Mouse (Mus musculus): ENCODE results near the gene Tgif1.

DNA sequence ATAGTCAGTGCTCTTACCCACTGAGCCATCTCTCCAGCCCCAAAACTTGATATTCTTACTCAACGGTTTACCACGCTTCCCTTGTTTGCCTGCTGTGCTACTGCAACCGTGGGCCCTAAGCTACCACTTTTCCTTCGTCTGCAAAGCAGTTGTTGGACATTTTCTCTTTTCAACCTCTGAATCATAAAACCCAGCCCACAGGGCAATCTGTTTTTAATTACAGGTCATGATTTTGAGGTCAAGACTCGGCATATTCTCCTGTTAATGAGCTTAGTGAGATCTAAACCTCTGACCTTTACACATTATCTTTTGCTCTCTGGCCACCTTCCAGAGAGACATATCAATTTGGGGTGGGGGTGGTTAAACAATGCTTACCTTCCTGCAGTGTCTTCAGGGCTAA, 14.8 kb downstream of the Tgif1 start:
- no peak for TF ChIP-seq CTCF (IDR thresholded peaks at IDR 0.05; ENCODE audit: low read depth, low read length)
- TF ChIP-seq POLR2AphosphoS5 (IDR thresholded peaks at IDR 0.05; ENCODE audit: insufficient replicate concordance, low read depth, low read length), result no peak

Measured in G1E (cell line).